Mouse (Mus musculus) lung, embryonic 14.5 days (tissue): ENCODE results near the gene Nol8. TPM values are rescaled to one million over a fixed set of nuclear protein-coding genes. Genes with fewer than 3 reads are reported as not detected.

Experiments
- ATAC-seq: fragments of 200-750 bp; cut with Nextera tagmentation; 2 replicates; pipeline ENCODE4 v1.8.0; 2017; ENCODE audit warnings: mild to moderate bottlenecking, moderate TSS enrichment, moderate library complexity; ENCODE audit not compliant: insufficient read depth
- DNase-seq: peaks from one replicate; pipeline ENCODE4 v3.0.0-alpha.2; 2015
- H3K27ac ChIP-seq: fragments of 300-500 bp; sonication (generic); 2 replicates; pipeline ENCODE4 v1.5.1; 2014; ENCODE audit warnings: low read depth, mild to moderate bottlenecking, moderate library complexity
- H3K27me3 ChIP-seq: fragments of 300-500 bp; sonication (generic); 2 replicates; pipeline ENCODE4 v1.6.1; 2014; ENCODE audit warnings: low read length, control low read depth; ENCODE audit not compliant: insufficient read depth
- H3K36me3 ChIP-seq: fragments of 300-500 bp; sonication (generic); 2 replicates; pipeline ENCODE4 v1.6.1; 2014; ENCODE audit warnings: control low read depth; ENCODE audit not compliant: insufficient read depth
- H3K4me1 ChIP-seq: fragments of 300-500 bp; sonication (generic); 2 replicates; pipeline ENCODE4 v1.6.1; 2014; ENCODE audit warnings: antibody characterized with exemption, control low read depth; ENCODE audit not compliant: insufficient read depth
- H3K4me2 ChIP-seq: fragments of 300-500 bp; sonication (generic); 2 replicates; pipeline ENCODE4 v1.6.1; 2014; ENCODE audit warnings: mild to moderate bottlenecking
- H3K4me3 ChIP-seq: fragments of 300-500 bp; sonication (generic); 2 replicates; pipeline ENCODE4 v1.5.1; 2014; ENCODE audit warnings: low read depth, low read length
- H3K9ac ChIP-seq: fragments of 300-500 bp; sonication (generic); 2 replicates; pipeline ENCODE4 v1.6.1; 2014
- H3K9me3 ChIP-seq: fragments of 300-500 bp; sonication (generic); 2 replicates; pipeline ENCODE4 v1.6.1; 2016; ENCODE audit warnings: low read depth, low read length, control low read depth
- CTCF ChIP-seq: IDR thresholded peaks from 2 replicates; pipeline ENCODE4 v1.5.1; 2016; ENCODE audit warnings: antibody characterized with exemption, low read depth
- WGBS: fragments of 180-500 bp; shearing (Covaris S2); extraction: QIAGEN DNeasy Blood & Tissue Kit; methylation state at CpG from one replicate; pipeline ENCODE4 v1.1.7; 2014; 5-methylcytosine and 5-hydroxymethylcytosine counted together
- polyA plus RNA-seq: library from polyadenylated mRNA; unstranded; fragments of >200 nt; fragmentation: Nextera tagmentation; extraction: Ambion mirVana; gene quantifications from 2 replicates; pipeline ENCODE4 v1.2.1, GENCODE M21; 2014

Nol8 gene
- polyA plus RNA-seq, 1 experiment from 2014 or later, result 17.7 TPM

DNA sequence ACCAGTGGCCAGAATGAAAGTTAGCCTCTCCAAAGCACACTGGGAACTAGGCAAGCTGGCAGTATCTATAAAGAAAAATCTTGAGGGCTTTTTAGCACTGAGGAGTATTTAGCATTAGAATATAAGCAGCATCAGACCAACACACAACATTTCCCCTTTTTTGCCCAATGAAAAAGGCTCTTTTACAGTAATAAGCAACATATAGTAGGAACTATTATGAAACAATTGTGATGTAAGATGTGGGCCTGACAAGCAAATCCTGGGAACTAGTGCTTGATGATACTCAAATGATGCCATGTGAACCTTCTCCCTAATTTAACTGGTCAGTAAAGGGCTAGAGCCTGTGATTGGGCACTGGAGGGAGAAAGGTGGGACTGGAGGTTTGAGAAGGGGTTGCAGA lies 24.7 kb upstream of the Nol8 start:
- Histone ChIP-seq H3K4me2 (no peak overlapping the region), H3K9ac (no peak overlapping the region), H3K4me1 (no peaks in the 10 kb centered on the region), H3K27me3 (no peaks in the 10 kb centered on the region), H3K27ac (no peak overlapping the region), H3K9me3 (no peaks in the 10 kb centered on the region), H3K4me3 (no peak overlapping the region), H3K36me3 (no peaks in the 10 kb centered on the region)
- no peak for TF ChIP-seq CTCF
- DNase-seq (no peak), ATAC-seq (no peak)

DNA sequence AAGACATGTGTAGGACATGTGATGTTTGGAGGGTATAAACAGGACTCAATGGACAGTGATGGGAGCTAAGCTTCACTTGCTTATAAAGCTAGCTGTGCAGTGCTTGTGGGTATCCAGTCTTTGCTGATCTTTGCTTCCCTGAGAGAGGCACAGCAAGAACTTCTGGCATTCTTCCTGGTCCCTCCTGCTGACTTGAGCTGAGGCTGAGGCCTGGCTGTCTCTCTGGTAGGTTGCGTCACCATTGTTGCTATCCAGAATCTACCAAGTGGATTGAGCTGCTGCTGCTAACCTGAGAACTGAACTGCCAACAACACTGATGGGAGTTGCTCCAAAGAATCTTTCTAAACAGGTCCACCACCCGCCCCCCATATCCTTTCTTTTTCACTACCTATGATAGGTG lies 23.8 kb upstream of the Nol8 start:
- 88% methylated on average over 2 of the region's 2 CpGs for WGBS
- H3K4me3 ChIP-seq, result no peak overlapping the region

DNA sequence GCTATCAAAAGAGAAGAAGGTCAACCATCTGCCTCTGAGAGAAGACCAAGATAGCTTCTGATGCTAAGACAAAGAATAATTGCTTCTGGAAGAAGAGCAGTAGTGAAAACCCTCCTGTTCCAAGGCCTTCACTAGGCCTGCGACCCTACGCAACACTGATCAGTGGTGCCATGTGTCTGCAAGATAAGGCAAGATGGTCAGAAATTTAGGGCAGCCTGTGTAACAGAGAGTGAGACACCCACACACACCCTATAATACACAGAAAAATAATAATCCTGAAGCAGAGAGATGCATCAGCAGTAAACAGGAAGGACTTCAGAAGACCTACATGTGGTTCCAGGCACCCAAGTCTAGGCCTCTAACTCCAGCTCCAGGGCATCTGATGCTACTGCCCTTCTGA lies 12.9 kb upstream of the Nol8 start:
- ATAC-seq (no peak), DNase-seq (no peak)
- Histone ChIP-seq H3K4me1 (no peaks in the 10 kb centered on the region), H3K27ac (no peak overlapping the region), H3K27me3 (no peaks in the 10 kb centered on the region), H3K9me3 (no peaks in the 10 kb centered on the region), H3K4me3 (no peak overlapping the region), H3K36me3 (peaks cover 4% of the 10 kb centered on the region), H3K4me2 (no peak overlapping the region), H3K9ac (no peak overlapping the region)
- no peak for TF ChIP-seq CTCF
- WGBS, result 90% methylated on average over 2 of the region's 2 CpGs

More for the DNA sequence above, 23.8 kb upstream of the Nol8 start:
- DNase-seq (peak; percentile 26), ATAC-seq (no peak)
- no peak for TF ChIP-seq CTCF
- H3K27ac ChIP-seq, result no peak overlapping the region
- no peaks in the 10 kb centered on the region for H3K27me3 ChIP-seq
- no peaks in the 10 kb centered on the region for H3K36me3 ChIP-seq
- H3K4me2 ChIP-seq, result no peak overlapping the region
- no peaks in the 10 kb centered on the region for H3K4me1 ChIP-seq
- H3K9me3 ChIP-seq, result no peaks in the 10 kb centered on the region
- no peak overlapping the region for H3K9ac ChIP-seq

- TF ChIP-seq CTCF, result no peak
- 76% methylated on average over 6 of the region's 6 CpGs for WGBS
These were observed 10.2 kb upstream of the Nol8 start for GRCm38 (mm10) chr13:49642650-49643049.

GRCm38 (mm10) chr13:49643669-49644362 lies 9.1 kb upstream of the Nol8 start:
- H3K36me3 ChIP-seq, result peaks cover 4% of the 10 kb centered on the region; the same call in 1 of the 2 replicates
- ATAC-seq (no peak), DNase-seq (no peak)
- no peak overlapping the region for H3K27ac ChIP-seq
- H3K9me3 ChIP-seq, result no peaks in the 10 kb centered on the region
- no peak overlapping the region for H3K4me3 ChIP-seq
- no peak overlapping the region for H3K9ac ChIP-seq
- TF ChIP-seq CTCF, result no peak
- no peaks in the 10 kb centered on the region for H3K4me1 ChIP-seq
- H3K27me3 ChIP-seq, result no peaks in the 10 kb centered on the region
- no peak overlapping the region for H3K4me2 ChIP-seq

More at GRCm38 (mm10) chr13:49642650-49643049, 10.2 kb upstream of the Nol8 start:
- Histone ChIP-seq H3K4me2 (no peak overlapping the region), H3K36me3 (peaks cover 4% of the 10 kb centered on the region; the same call in 1 of the 2 replicates), H3K4me1 (no peaks in the 10 kb centered on the region), H3K27me3 (no peaks in the 10 kb centered on the region), H3K9ac (no peak overlapping the region), H3K27ac (no peak overlapping the region), H3K9me3 (no peaks in the 10 kb centered on the region), H3K4me3 (no peak overlapping the region)
- no peak for DNase-seq
- ATAC-seq, result no peak

DNA sequence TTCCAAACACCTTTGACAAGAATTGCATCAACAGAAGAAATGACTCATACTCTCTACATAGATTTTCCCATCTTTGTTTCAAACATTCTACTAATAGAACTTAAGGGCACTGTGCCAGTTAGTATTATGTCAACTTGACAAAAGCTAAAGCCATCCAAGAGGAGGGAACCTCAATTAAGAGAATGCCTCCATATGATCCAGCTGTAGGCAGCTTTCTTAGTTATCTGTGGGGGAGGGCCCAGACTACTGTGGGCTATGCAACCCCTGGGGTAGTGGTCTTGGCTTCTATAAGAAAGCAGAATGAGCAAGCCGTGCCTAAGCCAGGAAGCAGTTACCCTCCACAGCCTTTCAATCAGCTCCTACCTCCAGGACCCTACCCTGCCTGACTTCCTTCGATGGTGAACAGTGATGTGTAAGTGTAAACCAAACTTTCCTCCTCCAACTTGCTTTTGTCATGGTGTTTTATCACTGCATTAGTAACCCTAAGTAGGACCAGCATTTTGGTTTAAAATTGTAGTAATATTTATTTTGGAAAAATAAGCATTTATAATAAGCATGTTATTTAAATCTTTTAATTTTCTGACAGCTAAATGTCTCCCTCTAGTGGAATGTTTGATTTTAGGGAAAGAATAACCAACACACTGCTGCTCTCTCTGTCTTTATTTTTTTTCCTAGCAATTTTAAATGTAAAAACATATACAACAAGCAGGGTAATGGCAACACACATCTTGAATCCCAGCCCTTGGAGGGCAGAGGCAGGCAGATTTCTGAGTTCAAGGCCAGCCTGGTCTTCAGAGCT lies 7.9 kb upstream of the Nol8 start:
- DNase-seq, result peak; percentile 86
- peak; percentile 69; the same call in 1 of the 2 replicates for ATAC-seq
- no peak overlapping the region for H3K4me3 ChIP-seq
- H3K9me3 ChIP-seq, result no peaks in the 10 kb centered on the region
- H3K4me1 ChIP-seq, result no peaks in the 10 kb centered on the region
- H3K9ac ChIP-seq, result no peak overlapping the region
- no peak overlapping the region for H3K4me2 ChIP-seq
- peak overlapping the region; percentile 40; the same call in 1 of the 2 replicates for H3K27ac ChIP-seq
- TF ChIP-seq CTCF, result peak; percentile 61
- H3K27me3 ChIP-seq, result no peaks in the 10 kb centered on the region
- peaks cover 7% of the 10 kb centered on the region; the same call in 1 of the 2 replicates for H3K36me3 ChIP-seq
- WGBS, result 63% methylated on average over 2 of the region's 2 CpGs

- Histone ChIP-seq H3K27me3 (no peaks in the 10 kb centered on the region), H3K27ac (no peak overlapping the region), H3K4me1 (no peaks in the 10 kb centered on the region), H3K4me3 (no peak overlapping the region), H3K9me3 (no peaks in the 10 kb centered on the region), H3K4me2 (no peak overlapping the region), H3K9ac (no peak overlapping the region), H3K36me3 (0 out of 2 replicates have a peak, but pooled peaks cover 7% of the 10 kb centered on the region)
- no peak for ATAC-seq
- TF ChIP-seq CTCF, result no peak
- no peak for DNase-seq
- 78% methylated on average over 1 of the region's 1 CpGs for WGBS
These were observed 6.9 kb upstream of the Nol8 start for GRCm38 (mm10) chr13:49646019-49646418.
